Mouse (Mus musculus) hindbrain, embryonic 15.5 days (tissue): ENCODE measurements at regions not wholly inside any gene's neighbourhood (a gene's known extent, or its start where the extent isn't known, plus 50 kb on each side); places are given as distances from the start of the nearest gene placed in this dataset.
"Not testable (repeated sequence)": the region's sequence is repeated elsewhere in the genome, so short reads cannot be mapped to it uniquely, and the experiment has no call there.

Experiments used
- ATAC-seq: fragments of 200-750 bp; cut with Nextera tagmentation; 2 replicates; pipeline ENCODE4 v1.8.0; 2017; ENCODE audit warnings: low read depth, moderate number of reproducible peaks, moderate TSS enrichment; ENCODE audit not compliant: low FRiP score
- H3K27ac ChIP-seq: fragments of 300-500 bp; sonication (generic); replicated peaks from 2 replicates; pipeline ENCODE4 v1.5.1; 2015; ENCODE audit warnings: mild to moderate bottlenecking, inconsistent platforms
- H3K27me3 ChIP-seq: fragments of 300-500 bp; sonication (generic); 2 replicates; pipeline ENCODE4 v1.6.1; 2015; ENCODE audit warnings: control low read depth, inconsistent platforms
- H3K36me3 ChIP-seq: fragments of 300-500 bp; sonication (generic); 2 replicates; pipeline ENCODE4 v1.6.1; 2015; ENCODE audit warnings: control low read depth, inconsistent platforms
- H3K4me1 ChIP-seq: fragments of 300-500 bp; sonication (generic); replicated peaks from 2 replicates; pipeline ENCODE4 v1.6.1; 2015; ENCODE audit warnings: control low read depth, inconsistent platforms
- H3K4me2 ChIP-seq: fragments of 300-500 bp; sonication (generic); 2 replicates; pipeline ENCODE4 v1.6.1; 2015; ENCODE audit warnings: moderate library complexity, mild to moderate bottlenecking, inconsistent platforms
- H3K4me3 ChIP-seq: fragments of 300-500 bp; sonication (generic); 2 replicates; pipeline ENCODE4 v1.5.1; 2015; ENCODE audit warnings: mild to moderate bottlenecking, inconsistent platforms
- H3K9ac ChIP-seq: fragments of 300-500 bp; sonication (generic); 2 replicates; pipeline ENCODE4 v1.6.1; 2015; ENCODE audit warnings: inconsistent platforms
- H3K9me3 ChIP-seq: fragments of 300-500 bp; sonication (generic); 2 replicates; pipeline ENCODE4 v1.6.1; 2016; ENCODE audit warnings: control low read depth, inconsistent platforms
- WGBS: fragments of 180-500 bp; shearing (Covaris S2); methylation state at CpG from one replicate; pipeline ENCODE4 v1.1.7; 2015; 5-methylcytosine and 5-hydroxymethylcytosine counted together

DNA sequence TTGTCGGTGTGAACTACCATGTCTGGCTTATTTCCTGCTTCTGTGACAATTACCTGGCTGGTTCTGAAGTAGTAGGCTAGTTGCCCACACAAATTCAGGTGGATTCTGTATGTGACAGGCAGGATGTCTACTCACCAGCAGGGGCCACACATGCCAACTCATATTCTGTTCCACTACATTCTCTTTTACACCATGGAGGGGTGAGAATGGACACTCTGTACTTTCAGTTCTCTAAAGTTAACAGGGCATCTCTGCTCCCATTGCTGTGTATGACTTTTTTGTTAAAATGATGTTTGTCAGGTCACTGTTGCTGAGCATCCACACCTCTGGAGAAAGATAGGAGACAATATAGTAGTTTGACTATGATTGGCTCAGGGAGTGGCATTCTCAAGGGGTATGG lies 232.3 kb upstream of the Thrb start:
- Histone ChIP-seq H3K27me3 (no peaks in the 10 kb centered on the region), H3K27ac (no peak overlapping the region), H3K9ac (no peak overlapping the region), H3K4me2 (no peak overlapping the region), H3K9me3 (no peaks in the 10 kb centered on the region), H3K36me3 (no peaks in the 10 kb centered on the region), H3K4me3 (no peak overlapping the region), H3K4me1 (no peaks in the 10 kb centered on the region)
- ATAC-seq, result no peak
- 87% methylated on average over 1 of the region's 1 CpGs for WGBS

DNA sequence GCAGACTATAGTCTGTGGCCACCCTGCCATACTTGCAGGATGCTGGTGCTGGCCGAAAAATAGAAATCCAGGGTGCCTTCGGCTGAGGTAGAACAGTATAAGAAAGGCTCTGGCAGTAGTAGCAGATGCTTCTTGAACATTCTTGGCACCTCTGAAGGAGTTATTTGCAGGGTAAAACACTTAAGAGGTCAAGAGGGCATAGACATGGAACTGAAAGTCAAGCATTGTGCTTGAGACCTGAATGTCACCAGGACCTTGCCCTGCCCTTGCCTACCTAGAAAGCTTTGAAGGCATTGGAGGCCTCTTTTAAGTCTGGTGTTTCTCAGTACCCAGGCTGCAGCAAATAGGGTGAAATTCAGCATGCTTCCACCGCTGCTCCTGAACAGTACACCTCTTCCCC lies 230.9 kb upstream of the Thrb start:
- Histone ChIP-seq H3K9me3 (no peaks in the 10 kb centered on the region), H3K4me1 (no peaks in the 10 kb centered on the region), H3K9ac (no peak overlapping the region), H3K27me3 (no peaks in the 10 kb centered on the region), H3K36me3 (no peaks in the 10 kb centered on the region), H3K27ac (no peak overlapping the region), H3K4me3 (no peak overlapping the region), H3K4me2 (no peak overlapping the region)
- no peak for ATAC-seq
- WGBS, result 89% methylated on average over 3 of the region's 3 CpGs

DNA sequence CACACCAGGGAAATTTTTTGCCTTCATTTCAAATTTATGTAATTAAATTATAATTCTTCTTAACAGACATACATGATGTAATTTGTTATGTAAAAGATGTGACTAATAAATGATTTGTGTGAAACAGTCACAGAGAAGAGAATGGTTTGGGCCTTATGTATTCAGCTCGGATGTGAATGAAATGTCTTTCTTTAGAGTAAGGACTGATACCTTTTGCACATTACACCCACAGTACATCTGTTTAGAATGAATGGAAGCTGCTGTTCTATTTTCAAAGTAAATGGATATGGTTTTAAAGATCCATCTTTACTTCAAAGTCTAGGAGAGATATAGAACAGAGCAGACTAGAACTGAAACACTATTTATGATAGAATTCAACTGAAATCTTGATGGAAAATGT lies 226.7 kb upstream of the Thrb start:
- H3K9ac ChIP-seq, result no peak overlapping the region
- no peaks in the 10 kb centered on the region for H3K4me1 ChIP-seq
- WGBS, result 77% methylated on average over 1 of the region's 1 CpGs
- H3K36me3 ChIP-seq, result no peaks in the 10 kb centered on the region
- no peak overlapping the region for H3K4me2 ChIP-seq
- H3K4me3 ChIP-seq, result no peak overlapping the region
- no peak overlapping the region for H3K27ac ChIP-seq
- no peaks in the 10 kb centered on the region for H3K9me3 ChIP-seq
- no peaks in the 10 kb centered on the region for H3K27me3 ChIP-seq
- no peak for ATAC-seq

DNA sequence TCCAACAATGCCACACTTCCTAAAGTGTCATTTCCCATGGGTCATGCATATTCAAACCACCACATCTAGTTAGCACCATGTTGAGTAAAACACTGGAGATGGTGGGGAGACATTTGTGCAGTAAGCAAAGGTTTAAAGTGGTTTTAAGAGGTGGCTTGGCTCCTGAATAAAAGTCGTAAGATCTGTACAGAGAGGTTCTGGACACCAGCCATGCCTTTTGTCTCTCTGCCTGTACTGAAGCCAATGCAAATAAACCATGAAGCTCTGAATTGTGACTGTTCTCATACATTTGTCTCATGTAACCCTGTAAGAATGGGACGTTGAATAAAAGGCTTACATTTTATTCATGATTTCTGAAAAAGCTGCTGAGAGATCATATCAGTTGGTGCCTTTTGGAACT lies 202.1 kb upstream of the Thrb start:
- WGBS, result 46% methylated on average over 2 of the region's 2 CpGs
- Histone ChIP-seq H3K36me3 (no peaks in the 10 kb centered on the region), H3K27me3 (no peaks in the 10 kb centered on the region), H3K4me2 (no peak overlapping the region), H3K9me3 (no peaks in the 10 kb centered on the region), H3K9ac (no peak overlapping the region), H3K4me3 (no peak overlapping the region), H3K4me1 (no peaks in the 10 kb centered on the region), H3K27ac (no peak overlapping the region)
- ATAC-seq, result no peak

DNA sequence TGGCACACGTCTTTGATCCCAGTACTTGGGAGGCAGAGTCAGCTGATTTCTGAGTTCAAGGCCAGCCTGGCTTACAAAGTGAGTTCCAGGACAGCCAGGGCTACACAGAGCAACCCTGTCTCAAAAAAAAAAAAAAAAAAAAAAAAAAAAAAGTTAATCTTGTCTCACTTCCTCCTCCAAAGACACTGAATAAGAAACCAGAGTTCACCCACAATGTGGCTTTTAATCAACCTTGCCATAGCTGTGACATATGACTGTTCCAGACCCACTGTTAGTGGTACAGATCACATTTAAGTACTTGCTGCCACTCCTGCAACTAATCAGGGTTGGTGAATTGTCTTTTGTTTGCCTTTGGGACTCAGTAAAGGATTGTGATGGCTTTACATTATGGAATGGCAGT lies 181.1 kb upstream of the Thrb start:
- Histone ChIP-seq H3K4me2 (no peak overlapping the region), H3K27me3 (no peaks in the 10 kb centered on the region), H3K9ac (no peak overlapping the region), H3K4me1 (no peaks in the 10 kb centered on the region), H3K4me3 (no peak overlapping the region), H3K36me3 (no peaks in the 10 kb centered on the region), H3K27ac (no peak overlapping the region), H3K9me3 (no peaks in the 10 kb centered on the region)
- WGBS, result 89% methylated on average over 1 of the region's 1 CpGs
- no peak for ATAC-seq

DNA sequence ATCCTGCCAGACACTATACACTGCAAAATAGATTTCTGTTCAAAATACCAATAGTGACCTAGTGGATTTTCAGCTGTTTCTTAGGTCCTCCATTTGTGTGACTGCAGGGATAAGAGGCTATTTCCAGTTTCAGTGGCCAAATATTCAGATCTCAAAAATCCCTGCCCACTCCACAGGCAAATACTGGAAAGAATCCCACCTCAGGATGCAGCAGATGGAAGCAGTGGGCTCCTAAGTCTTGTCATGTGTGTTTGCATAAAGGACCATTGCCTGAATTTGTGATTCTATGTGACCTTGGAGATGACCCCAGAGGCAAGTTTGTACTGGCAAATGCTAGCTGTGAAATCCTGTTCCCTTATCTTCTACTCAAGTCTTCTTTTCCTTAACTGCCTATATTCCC lies 175.2 kb upstream of the Thrb start:
- Histone ChIP-seq H3K9ac (no peak overlapping the region), H3K27ac (no peak overlapping the region), H3K4me3 (no peak overlapping the region), H3K27me3 (no peaks in the 10 kb centered on the region), H3K4me2 (no peak overlapping the region), H3K36me3 (no peaks in the 10 kb centered on the region), H3K4me1 (no peaks in the 10 kb centered on the region), H3K9me3 (no peaks in the 10 kb centered on the region)
- ATAC-seq, result no peak

DNA sequence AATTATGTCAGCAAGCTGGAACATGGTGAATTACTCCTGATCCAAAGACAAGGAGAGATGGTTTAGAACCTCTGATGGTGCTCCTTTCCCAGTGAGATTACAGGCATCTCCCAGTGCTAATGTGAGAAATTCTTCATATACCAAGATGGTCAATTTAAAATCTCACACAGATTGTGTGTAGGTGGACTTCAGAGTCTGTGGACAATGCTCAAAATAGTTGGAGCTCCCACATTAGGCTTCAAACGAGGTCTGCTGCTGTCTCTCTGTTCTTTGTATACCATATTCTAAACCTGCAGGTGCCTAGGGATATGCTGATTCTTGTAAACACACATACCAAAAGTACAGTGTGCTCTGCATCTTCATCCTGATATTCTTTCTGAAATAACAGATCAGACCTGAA lies 146.3 kb upstream of the Thrb start:
- Histone ChIP-seq H3K4me3 (no peak overlapping the region), H3K4me2 (no peak overlapping the region), H3K27me3 (no peaks in the 10 kb centered on the region), H3K9me3 (no peaks in the 10 kb centered on the region), H3K36me3 (no peaks in the 10 kb centered on the region), H3K9ac (no peak overlapping the region), H3K4me1 (no peaks in the 10 kb centered on the region), H3K27ac (no peak overlapping the region)
- WGBS, result 69% methylated on average over 1 of the region's 1 CpGs
- ATAC-seq, result no peak

DNA sequence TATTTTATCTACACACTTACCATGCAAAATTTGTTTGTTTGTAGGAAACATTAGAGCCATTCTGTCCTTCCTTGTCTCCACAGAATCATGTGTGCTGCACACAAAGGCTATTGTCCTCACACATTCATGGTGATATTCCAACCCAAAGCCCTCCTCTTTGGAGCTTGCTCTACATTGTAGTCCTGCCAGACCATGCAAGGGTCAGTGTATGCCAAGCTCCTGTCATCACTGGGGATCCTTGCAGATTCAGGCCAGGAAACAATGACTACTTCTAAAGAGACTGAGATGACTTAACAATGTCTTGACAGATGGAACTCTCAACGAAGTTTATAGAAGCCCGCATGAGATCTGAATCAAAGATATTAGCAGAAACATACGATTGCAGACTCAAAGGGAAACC lies 137.4 kb upstream of the Thrb start:
- ATAC-seq, result no peak
- no peaks in the 10 kb centered on the region for H3K27me3 ChIP-seq
- H3K36me3 ChIP-seq, result no peaks in the 10 kb centered on the region
- H3K27ac ChIP-seq, result no peak overlapping the region
- WGBS, result 83% methylated on average over 3 of the region's 3 CpGs
- no peaks in the 10 kb centered on the region for H3K9me3 ChIP-seq
- H3K4me2 ChIP-seq, result no peak overlapping the region
- H3K4me3 ChIP-seq, result no peak overlapping the region
- H3K4me1 ChIP-seq, result no peaks in the 10 kb centered on the region
- no peak overlapping the region for H3K9ac ChIP-seq

DNA sequence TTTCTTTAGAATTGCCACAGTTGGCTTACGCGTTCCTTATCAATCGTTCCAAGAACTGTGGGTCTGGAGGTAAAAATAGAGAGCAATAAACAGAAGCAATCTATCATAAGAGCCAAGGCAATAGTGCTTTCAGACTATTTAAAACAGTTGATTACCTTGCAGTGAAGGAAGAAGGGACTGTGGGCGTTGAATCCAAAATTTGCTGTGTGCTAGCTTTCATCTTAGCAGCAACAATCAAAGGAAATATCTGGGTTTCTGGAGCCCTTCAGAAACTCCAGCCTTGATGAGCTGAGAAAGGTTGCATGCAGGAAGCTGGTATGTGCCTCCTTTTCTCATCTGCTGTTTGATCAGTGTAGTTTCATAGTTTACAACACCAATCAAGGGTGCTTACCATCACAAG lies 136.1 kb upstream of the Thrb start:
- no peaks in the 10 kb centered on the region for H3K36me3 ChIP-seq
- no peak overlapping the region for H3K4me3 ChIP-seq
- H3K9me3 ChIP-seq, result no peaks in the 10 kb centered on the region
- no peak overlapping the region for H3K27ac ChIP-seq
- H3K4me2 ChIP-seq, result no peak overlapping the region
- no peak overlapping the region for H3K9ac ChIP-seq
- no peaks in the 10 kb centered on the region for H3K27me3 ChIP-seq
- ATAC-seq, result no peak
- H3K4me1 ChIP-seq, result no peaks in the 10 kb centered on the region
- WGBS, result 94% methylated on average over 4 of the region's 4 CpGs

DNA sequence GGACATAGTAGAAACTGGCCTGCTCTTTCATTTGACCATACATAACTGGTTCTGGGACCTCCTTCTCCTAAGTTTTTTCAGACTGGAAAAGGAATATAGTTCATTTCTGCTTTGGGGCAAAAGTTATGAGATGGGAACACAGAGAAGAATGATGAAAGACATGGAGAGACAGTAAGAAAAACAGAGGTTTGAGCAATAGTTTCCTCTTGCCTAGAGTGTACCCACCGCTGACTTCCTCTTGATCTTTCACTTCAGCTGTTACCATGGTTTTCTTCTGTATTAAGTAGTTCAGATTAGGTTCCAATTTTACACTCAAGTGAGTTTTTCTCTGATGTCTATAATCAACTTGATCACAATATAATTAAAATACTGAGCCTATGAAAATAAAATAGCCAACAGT lies 120.7 kb upstream of the Thrb start:
- no peak overlapping the region for H3K4me2 ChIP-seq
- no peak overlapping the region for H3K27ac ChIP-seq
- 91% methylated on average over 1 of the region's 1 CpGs for WGBS
- no peaks in the 10 kb centered on the region for H3K36me3 ChIP-seq
- no peak for ATAC-seq
- H3K4me1 ChIP-seq, result no peaks in the 10 kb centered on the region
- H3K4me3 ChIP-seq, result no peak overlapping the region
- H3K27me3 ChIP-seq, result no peaks in the 10 kb centered on the region
- no peak overlapping the region for H3K9ac ChIP-seq
- H3K9me3 ChIP-seq, result no peaks in the 10 kb centered on the region

DNA sequence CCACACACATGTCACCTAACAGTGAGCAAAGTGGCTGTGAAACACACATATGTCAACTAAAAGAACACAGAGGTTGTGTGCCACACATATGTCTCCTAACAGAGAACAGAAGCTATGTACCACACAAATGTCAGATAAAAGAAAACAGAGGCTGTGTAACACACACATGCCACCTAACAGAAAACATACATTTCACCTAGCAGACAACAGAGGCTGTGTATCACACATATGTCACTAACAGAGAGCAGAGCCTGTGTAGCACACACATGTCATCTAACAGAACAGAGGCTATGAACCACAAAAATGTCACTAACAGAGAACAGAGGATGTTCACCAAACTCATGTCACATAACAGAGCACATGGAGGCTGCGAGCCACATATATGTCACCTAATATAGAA lies 103.6 kb upstream of the Thrb start:
- H3K27ac ChIP-seq, result no peak overlapping the region
- H3K9me3 ChIP-seq, result no peaks in the 10 kb centered on the region
- no peaks in the 10 kb centered on the region for H3K27me3 ChIP-seq
- no peaks in the 10 kb centered on the region for H3K4me1 ChIP-seq
- ATAC-seq, result no peak
- H3K4me2 ChIP-seq, result no peak overlapping the region
- H3K36me3 ChIP-seq, result no peaks in the 10 kb centered on the region
- 98% methylated on average over 1 of the region's 1 CpGs for WGBS
- no peak overlapping the region for H3K4me3 ChIP-seq
- no peak overlapping the region for H3K9ac ChIP-seq

DNA sequence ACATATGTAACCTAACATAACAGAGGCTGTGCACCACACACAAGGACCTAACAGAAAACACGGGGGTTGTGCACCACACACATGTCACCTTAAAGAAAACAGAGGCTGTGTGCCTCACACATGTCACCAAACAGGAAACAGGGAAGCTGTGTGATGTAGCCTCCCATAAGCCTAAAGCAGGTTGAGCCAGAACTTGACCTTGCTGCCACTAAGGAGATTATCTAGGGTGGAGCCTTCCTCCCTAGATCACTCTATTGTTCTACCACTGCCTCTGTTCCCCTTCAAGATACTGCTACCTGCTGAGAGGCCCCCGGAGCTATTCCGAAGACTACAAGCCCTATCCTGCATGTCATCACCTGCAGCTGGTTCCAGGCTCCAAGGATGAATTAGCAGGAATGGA lies 100.1 kb upstream of the Thrb start:
- H3K27me3 ChIP-seq, H3K9ac ChIP-seq, H3K36me3 ChIP-seq, H3K4me2 ChIP-seq, H3K27ac ChIP-seq, H3K4me1 ChIP-seq, ATAC-seq, H3K4me3 ChIP-seq, H3K9me3 ChIP-seq: not testable (repeated sequence)
- WGBS, result 58% methylated on average over 3 of the region's 3 CpGs

DNA sequence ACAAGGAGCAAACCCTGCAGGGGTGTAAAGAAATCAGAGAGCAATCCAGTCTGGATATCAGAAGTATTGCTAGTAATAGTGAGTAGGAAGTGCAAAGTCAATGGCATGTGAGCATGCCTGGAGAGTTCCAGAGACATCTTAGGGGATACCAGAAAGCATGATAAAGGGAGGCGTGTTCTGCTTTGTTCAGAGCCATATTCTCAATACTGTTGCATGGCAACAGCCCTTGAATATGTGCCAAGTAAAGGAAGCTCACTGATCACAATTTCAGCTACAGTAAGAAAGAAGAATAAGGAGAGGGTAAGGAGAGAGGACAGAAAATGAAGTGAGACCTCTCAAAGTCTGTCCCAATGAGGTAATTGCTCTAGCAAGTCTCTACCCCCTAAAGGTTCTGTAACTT lies 92.1 kb upstream of the Thrb start:
- 0 out of 2 replicates have a peak, but pooled peaks have one; percentile 45 for ATAC-seq
- no peak overlapping the region for H3K9ac ChIP-seq
- no peak overlapping the region for H3K27ac ChIP-seq
- H3K27me3 ChIP-seq, result no peaks in the 10 kb centered on the region
- H3K9me3 ChIP-seq, result no peaks in the 10 kb centered on the region
- H3K4me3 ChIP-seq, result no peak overlapping the region
- no peaks in the 10 kb centered on the region for H3K4me1 ChIP-seq
- H3K4me2 ChIP-seq, result no peak overlapping the region
- H3K36me3 ChIP-seq, result no peaks in the 10 kb centered on the region
- 35% methylated on average over 1 of the region's 1 CpGs for whole genome bisulfite sequencing
